Mouse (Mus musculus) intestine, embryonic 16.5 days (tissue): ENCODE measurements at regions not wholly inside any gene's neighbourhood (a gene's known extent, or its start where the extent isn't known, plus 50 kb on each side); places are given as distances from the start of the nearest gene placed in this dataset.

ENCODE experiments used
- ATAC-seq: fragments of 200-750 bp; cut with Nextera tagmentation; 2 replicates; pipeline ENCODE4 v1.8.0; 2017; ENCODE audit warnings: moderate TSS enrichment, moderate library complexity
- H3K27ac ChIP-seq: fragments of 300-500 bp; sonication (generic); 2 replicates; pipeline ENCODE4 v1.5.1; 2014; ENCODE audit warnings: mild to moderate bottlenecking, low read length
- H3K27me3 ChIP-seq: fragments of 300-500 bp; sonication (generic); replicated peaks from 2 replicates; pipeline ENCODE4 v1.6.1; 2014; ENCODE audit warnings: low read length, control low read depth, mixed read lengths; ENCODE audit not compliant: control insufficient read depth, insufficient read depth
- H3K36me3 ChIP-seq: fragments of 300-500 bp; sonication (generic); 2 replicates; pipeline ENCODE4 v1.6.1; 2014; ENCODE audit warnings: low read length, control low read depth; ENCODE audit not compliant: control insufficient read depth, insufficient read depth
- H3K4me1 ChIP-seq: fragments of 300-500 bp; sonication (generic); 2 replicates; pipeline ENCODE4 v1.6.1; 2014; ENCODE audit warnings: low read length, control low read depth, mixed read lengths; ENCODE audit not compliant: control insufficient read depth, insufficient read depth
- H3K4me2 ChIP-seq: fragments of 300-500 bp; sonication (generic); 2 replicates; pipeline ENCODE4 v1.6.1; 2014; ENCODE audit warnings: low read depth, low read length, control low read depth
- H3K4me3 ChIP-seq: fragments of 300-500 bp; sonication (generic); 2 replicates; pipeline ENCODE4 v1.5.1; 2014; ENCODE audit warnings: mild to moderate bottlenecking, low read length
- H3K9ac ChIP-seq: fragments of 300-500 bp; sonication (generic); 2 replicates; pipeline ENCODE4 v1.6.1; 2014; ENCODE audit warnings: low read depth, low read length
- H3K9me3 ChIP-seq: fragments of 300-500 bp; sonication (generic); 2 replicates; pipeline ENCODE4 v1.6.1; 2016; ENCODE audit warnings: low read length, control low read depth; ENCODE audit not compliant: control insufficient read depth
- WGBS: fragments of 180-500 bp; shearing (Covaris S2); extraction: QIAGEN DNeasy Blood & Tissue Kit; methylation state at CpG from one replicate; pipeline ENCODE4 v1.1.7; 2014; 5-methylcytosine and 5-hydroxymethylcytosine counted together

DNA sequence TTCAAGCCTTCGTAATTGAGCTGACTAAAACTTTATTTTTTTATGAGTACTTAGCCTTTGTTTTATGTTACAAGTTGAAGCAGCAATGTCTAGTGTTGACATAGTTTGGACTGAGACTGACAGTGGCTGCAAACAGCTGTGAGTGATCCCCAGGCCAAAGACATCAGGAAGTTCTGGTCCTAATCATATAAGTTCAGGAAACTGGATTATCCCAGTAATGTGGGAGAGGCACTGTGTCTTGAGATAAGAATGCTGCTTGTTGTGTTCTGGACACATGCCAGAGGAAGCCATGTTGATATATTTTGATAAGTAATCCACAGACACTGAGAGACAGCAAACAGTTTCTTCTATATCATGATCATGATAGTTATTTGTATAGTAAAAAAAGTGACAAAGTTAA lies 153.4 kb downstream of the Lrriq3 start:
- no peak for ATAC-seq
- Histone ChIP-seq H3K4me2 (no peak overlapping the region), H3K27me3 (no peaks in the 10 kb centered on the region), H3K4me1 (no peaks in the 10 kb centered on the region), H3K36me3 (no peaks in the 10 kb centered on the region), H3K9ac (no peak overlapping the region), H3K4me3 (no peak overlapping the region), H3K9me3 (no peaks in the 10 kb centered on the region), H3K27ac (no peak overlapping the region)
- 69% methylated on average over 1 of the region's 1 CpGs for WGBS

DNA sequence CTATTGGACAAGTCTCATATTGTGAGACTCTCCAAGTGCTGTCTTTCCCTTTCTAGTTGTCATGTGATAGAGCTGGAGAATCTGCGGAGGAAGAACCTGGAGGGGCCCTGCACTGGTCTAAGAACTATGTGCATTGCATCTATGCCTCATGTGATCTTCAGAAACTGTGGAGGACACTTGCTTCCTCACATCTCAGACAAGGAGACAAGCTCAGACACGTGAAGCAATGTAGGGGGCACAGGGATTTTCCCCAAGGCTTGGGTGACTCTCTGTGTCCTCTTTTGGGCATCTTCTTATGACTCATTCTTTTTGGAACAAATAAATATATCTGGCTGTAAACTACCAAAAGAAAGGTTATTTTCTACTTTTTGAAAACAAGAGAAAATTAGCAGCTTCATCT lies 153.9 kb downstream of the Lrriq3 start:
- Histone ChIP-seq H3K4me3 (no peak overlapping the region), H3K9me3 (no peaks in the 10 kb centered on the region), H3K9ac (no peak overlapping the region), H3K27me3 (no peaks in the 10 kb centered on the region), H3K4me1 (no peaks in the 10 kb centered on the region), H3K4me2 (no peak overlapping the region), H3K27ac (no peak overlapping the region), H3K36me3 (no peaks in the 10 kb centered on the region)
- WGBS = 82% methylated on average over 2 of the region's 2 CpGs
- no peak for ATAC-seq

DNA sequence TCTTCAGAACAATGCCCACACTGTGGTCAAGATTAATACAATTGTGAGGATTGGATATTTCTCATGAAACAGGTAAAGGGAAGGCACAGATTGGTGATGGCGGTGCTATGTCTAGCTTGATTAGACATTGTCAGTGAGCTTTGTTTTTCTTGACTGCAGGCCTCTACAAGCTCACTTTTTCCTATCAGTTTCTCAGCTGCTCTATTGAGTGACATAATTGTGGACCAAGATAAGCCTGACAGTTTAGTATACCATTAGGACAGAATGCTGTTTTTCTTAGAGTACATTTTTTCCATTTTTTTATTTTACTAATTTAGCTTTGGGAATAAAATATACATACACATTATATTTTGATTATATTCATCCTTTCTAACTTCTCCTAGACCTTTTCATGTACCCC lies 154.7 kb downstream of the Lrriq3 start:
- no peaks in the 10 kb centered on the region for H3K4me1 ChIP-seq
- WGBS = 94% methylated on average over 1 of the region's 1 CpGs
- H3K9ac ChIP-seq = no peak overlapping the region
- H3K27ac ChIP-seq = no peak overlapping the region
- no peaks in the 10 kb centered on the region for H3K27me3 ChIP-seq
- H3K36me3 ChIP-seq = no peaks in the 10 kb centered on the region
- no peaks in the 10 kb centered on the region for H3K9me3 ChIP-seq
- ATAC-seq = no peak
- H3K4me2 ChIP-seq = no peak overlapping the region
- H3K4me3 ChIP-seq = no peak overlapping the region

DNA sequence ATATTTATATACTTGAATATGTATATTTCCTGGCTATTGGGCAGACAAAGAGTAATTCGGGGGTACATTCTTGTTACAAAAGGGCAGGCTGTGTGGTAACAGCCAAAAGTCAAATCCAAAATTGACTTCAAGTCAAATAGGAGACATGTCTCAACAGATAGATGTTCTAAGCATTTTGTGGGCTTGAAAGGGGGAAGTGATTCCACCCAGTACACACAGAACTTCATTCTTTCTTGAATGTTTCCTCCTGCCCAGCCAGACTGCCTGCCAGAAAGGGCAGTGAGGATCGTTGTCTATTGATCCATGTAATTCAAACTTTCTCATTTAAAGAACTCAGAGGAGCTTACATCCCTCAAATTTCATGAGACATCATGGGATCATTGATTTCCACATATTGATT lies 157.7 kb downstream of the Lrriq3 start:
- Histone ChIP-seq H3K9ac (no peak overlapping the region), H3K4me2 (no peak overlapping the region), H3K4me1 (no peaks in the 10 kb centered on the region), H3K27me3 (no peaks in the 10 kb centered on the region), H3K9me3 (no peaks in the 10 kb centered on the region), H3K36me3 (no peaks in the 10 kb centered on the region), H3K4me3 (no peak overlapping the region), H3K27ac (no peak overlapping the region)
- WGBS = 78% methylated on average over 2 of the region's 2 CpGs
- no peak for ATAC-seq

DNA sequence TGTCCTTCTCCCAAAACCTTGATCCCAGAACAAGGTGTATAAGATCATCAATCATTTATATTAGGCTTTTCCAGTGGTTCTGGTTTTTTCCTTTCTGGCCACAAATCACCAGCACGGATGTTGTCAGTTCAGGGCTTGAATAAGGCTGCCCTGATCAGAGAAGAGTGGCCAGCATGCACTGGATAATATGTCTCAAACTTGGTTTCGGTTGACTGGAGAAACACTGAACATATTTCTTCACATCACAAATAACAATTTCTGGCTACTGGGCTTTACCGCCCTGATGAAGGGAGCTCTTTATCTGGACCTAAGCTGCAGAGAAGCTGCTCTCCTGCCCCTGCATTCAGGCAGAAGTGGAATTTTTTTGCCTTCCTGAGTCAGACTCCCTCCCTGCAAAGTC lies 205.0 kb downstream of the Lrriq3 start:
- Histone ChIP-seq H3K9me3 (no peaks in the 10 kb centered on the region), H3K4me3 (no peak overlapping the region), H3K9ac (no peak overlapping the region), H3K4me2 (no peak overlapping the region), H3K27ac (no peak overlapping the region), H3K36me3 (no peaks in the 10 kb centered on the region), H3K27me3 (no peaks in the 10 kb centered on the region), H3K4me1 (no peaks in the 10 kb centered on the region)
- WGBS = 65% methylated on average over 3 of the region's 3 CpGs
- no peak for ATAC-seq

DNA sequence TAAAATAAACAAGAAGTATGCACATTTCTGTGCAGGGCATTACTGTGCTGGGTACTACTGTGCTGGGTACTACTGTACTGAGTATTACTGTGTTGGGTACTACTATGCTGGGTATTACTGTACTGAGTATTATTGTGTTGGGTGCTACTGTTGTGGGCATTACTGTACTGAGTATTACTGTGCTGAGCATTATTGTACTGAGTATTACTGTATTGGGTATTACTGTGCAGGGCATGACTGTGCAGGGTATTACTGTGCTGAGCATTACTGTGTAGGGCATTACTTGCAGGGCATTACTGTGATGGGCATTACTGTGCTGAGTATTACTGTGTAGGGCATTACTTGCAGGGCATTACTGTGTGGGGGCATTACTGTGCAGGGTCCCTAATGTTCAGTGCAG lies 205.5 kb downstream of the Lrriq3 start:
- Histone ChIP-seq H3K27me3 (no peaks in the 10 kb centered on the region), H3K9ac (no peak overlapping the region), H3K4me1 (no peaks in the 10 kb centered on the region), H3K36me3 (no peaks in the 10 kb centered on the region), H3K4me2 (no peak overlapping the region), H3K4me3 (no peak overlapping the region), H3K27ac (no peak overlapping the region), H3K9me3 (no peaks in the 10 kb centered on the region)
- ATAC-seq = no peak

DNA sequence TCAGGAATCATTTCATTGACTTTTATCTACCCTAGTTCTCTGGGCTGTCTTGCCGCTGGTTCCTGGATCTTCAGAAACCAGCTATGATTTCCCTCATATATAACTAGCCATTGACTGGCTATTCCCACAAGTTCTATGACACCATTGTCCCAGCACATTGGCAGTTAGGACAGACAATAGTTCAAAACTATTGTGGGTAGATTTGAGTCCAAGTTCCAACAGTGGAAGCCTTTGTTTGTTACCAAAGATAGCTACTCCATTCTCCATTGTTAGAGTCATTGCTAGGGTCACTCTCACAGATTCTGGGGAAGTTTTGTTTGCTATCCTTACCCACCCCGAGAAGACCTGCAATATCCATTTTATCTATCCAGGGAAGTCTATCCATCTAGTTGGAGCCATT lies 229.1 kb downstream of the Lrriq3 start:
- no peak overlapping the region for H3K4me2 ChIP-seq
- H3K4me1 ChIP-seq = no peaks in the 10 kb centered on the region
- ATAC-seq = no peak
- H3K9me3 ChIP-seq = no peaks in the 10 kb centered on the region
- H3K4me3 ChIP-seq = no peak overlapping the region
- no peaks in the 10 kb centered on the region for H3K27me3 ChIP-seq
- H3K27ac ChIP-seq = no peak overlapping the region
- WGBS = 68% methylated on average over 2 of the region's 2 CpGs
- H3K9ac ChIP-seq = no peak overlapping the region
- no peaks in the 10 kb centered on the region for H3K36me3 ChIP-seq

DNA sequence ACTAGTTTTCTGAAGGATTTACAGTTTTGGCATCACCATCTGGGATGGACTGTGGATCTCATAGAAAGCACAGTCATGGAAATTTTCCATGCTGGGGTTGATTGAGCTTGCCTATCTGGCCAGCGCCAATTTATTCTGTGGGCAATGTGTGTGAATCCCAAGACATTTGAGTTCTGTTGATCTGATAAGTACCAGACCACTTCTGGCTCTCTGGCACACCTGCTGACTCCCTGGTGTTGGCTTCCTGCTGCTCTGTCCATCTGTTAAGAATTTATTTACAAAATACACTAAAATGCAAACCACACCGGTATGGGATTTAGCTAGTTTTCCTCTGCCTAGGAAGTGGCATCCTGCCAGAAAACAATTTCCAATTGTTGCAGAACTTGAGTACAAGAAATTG lies 236.5 kb downstream of the Lrriq3 start:
- H3K36me3 ChIP-seq = no peaks in the 10 kb centered on the region
- no peak overlapping the region for H3K4me2 ChIP-seq
- H3K27me3 ChIP-seq = no peaks in the 10 kb centered on the region
- ATAC-seq = no peak
- no peak overlapping the region for H3K9ac ChIP-seq
- H3K4me1 ChIP-seq = no peaks in the 10 kb centered on the region
- 67% methylated on average over 2 of the region's 2 CpGs for WGBS
- no peak overlapping the region for H3K27ac ChIP-seq
- no peak overlapping the region for H3K4me3 ChIP-seq
- H3K9me3 ChIP-seq = no peaks in the 10 kb centered on the region

DNA sequence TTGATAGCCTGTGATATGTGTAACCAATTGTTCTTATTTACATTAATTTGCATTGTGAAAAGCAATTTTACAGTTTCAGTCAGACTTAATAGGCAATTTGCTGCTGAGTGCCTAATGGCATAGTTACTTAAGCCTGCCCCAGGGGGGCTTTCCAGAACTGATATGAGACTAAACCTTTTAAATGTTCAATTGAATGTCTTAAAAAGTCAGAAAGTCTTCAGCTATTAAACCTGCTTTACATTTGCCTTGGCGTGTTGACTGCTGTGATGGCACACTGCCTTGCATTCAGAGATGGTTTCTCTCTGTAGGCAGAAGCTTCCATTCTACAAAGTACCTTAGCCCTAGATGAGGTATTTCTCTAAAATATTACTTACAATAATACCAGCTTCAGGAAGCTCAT lies 256.0 kb downstream of the Lrriq3 start:
- no peaks in the 10 kb centered on the region for H3K9me3 ChIP-seq
- H3K27ac ChIP-seq = no peak overlapping the region
- ATAC-seq = no peak
- H3K27me3 ChIP-seq = no peaks in the 10 kb centered on the region
- no peak overlapping the region for H3K9ac ChIP-seq
- no peaks in the 10 kb centered on the region for H3K4me1 ChIP-seq
- no peaks in the 10 kb centered on the region for H3K36me3 ChIP-seq
- WGBS = 88% methylated on average over 1 of the region's 1 CpGs
- H3K4me3 ChIP-seq = no peak overlapping the region
- no peak overlapping the region for H3K4me2 ChIP-seq

DNA sequence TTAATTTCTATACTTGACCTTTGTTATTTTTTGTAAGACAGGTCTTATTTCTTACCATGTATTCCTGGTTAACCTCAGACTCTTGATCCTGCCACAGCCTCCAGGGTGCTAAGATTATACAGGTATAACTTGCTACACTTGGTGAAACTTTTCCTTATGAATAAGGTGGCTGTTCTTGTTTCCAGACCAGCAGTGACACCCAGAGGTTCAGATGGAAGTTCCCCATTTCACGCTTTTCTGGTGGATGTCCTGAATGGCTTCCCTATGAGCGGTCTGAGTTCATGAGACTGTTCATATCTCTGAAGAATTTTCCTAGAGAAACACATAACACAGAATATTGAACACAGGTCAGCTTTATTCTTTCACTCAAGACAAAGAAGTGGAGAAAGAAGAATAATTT lies 258.4 kb downstream of the Lrriq3 start:
- H3K4me1 ChIP-seq = no peaks in the 10 kb centered on the region
- no peaks in the 10 kb centered on the region for H3K36me3 ChIP-seq
- H3K4me3 ChIP-seq = no peak overlapping the region
- no peak overlapping the region for H3K9ac ChIP-seq
- ATAC-seq = no peak
- no peaks in the 10 kb centered on the region for H3K27me3 ChIP-seq
- no peak overlapping the region for H3K27ac ChIP-seq
- H3K9me3 ChIP-seq = no peaks in the 10 kb centered on the region
- H3K4me2 ChIP-seq = no peak overlapping the region
- 75% methylated on average over 2 of the region's 2 CpGs for WGBS
